Mouse (Mus musculus) common myeloid progenitor, adult 5-6 weeks (primary cell): ENCODE data around the gene Slc16a11. TPM values are rescaled to one million over a fixed set of nuclear protein-coding genes. Genes with fewer than 3 reads are reported as not detected.
"Not testable (repeated sequence)": the region's sequence is repeated elsewhere in the genome, so short reads cannot be mapped to it uniquely, and the experiment has no call there.

Experiments used
- ATAC-seq: replicated peaks from 2 replicates; pipeline ENCODE4 v1.8.0; 2016; ENCODE audit warnings: low read depth, mild to moderate bottlenecking, moderate TSS enrichment, inconsistent platforms; ENCODE audit not compliant: poor library complexity, severe bottlenecking
- total RNA-seq: library from RNA; stranded (forward); fragments of 200-1000, 187-1606 nt; gene quantifications from 2 replicates; pipeline ENCODE4 v1.2.3, GENCODE M21; 2017

Slc16a11 gene
- total RNA-seq = 0.49 and 0.78 TPM in 2 replicates

- no peak for ATAC-seq
Observed at GRCm38 (mm10) chr11:70212423-70212822, at the start of gene Slc16a11. Gene Slc16a11, plus strand, starts transcription at chr11:70212752.

DNA sequence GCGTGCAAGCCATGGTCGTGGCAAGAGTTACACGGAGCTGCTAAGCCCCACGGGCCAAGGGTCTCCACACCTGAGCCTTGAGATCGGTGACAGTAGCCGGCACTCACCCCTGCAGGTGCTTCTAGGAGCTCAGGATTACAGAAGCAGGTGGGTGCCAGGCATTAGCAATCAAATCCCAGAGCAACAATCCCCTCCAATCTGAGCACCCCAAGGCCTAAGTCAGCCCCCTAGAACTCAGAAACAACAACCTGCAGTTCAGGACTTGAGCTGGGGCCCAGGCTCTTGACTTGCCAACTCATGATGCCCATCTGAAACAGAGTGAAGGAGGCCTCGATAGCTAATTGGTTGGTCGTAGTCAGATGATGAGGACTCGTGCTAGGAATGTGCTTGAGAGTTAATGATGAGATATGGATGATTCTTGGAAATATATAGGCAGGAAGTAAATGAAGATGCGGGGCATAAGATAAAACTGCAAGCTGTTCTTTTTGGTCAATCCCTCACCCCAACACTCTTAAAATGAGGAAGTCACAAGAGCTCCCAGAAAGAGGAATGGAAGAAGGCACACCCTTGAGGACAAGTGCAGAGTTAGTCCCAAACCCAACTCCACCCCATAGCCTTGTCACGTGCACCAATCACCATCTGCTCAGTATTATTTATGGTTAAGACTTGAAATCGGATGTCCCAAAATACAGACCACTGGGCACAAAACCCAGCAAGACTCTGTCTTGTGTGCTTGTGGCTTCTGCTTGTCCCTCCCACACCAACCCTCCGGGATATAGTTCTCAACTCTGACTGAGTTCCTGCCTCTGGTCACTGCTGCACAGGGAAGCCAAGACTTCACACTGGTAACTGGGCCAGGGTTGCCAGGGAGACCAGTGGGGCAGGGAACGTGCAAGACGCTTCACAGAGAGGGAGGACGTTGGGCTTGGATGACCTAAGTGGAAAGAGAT, 46.3 kb upstream of the Slc16a11 start:
- peak; percentile 92 for ATAC-seq

DNA sequence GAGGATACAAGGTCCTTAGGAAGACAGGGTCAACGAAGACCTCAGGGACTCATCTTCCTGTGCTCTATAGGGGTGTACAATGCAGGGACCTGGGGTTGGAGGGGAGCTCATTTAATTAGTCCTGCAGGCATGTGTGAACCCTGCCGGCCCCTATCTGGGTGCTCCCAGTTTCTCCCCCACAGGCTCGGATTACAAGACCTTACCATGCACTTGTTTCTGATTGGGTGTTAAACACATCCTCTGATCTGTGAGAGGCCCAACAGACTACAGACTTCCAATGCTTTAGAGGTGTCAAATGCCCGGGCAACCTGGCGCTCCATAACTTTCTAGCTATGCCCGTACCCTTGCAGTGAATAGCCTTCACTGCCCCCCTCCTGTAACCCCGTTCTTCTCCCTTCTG, 44.4 kb upstream of the Slc16a11 start:
- no peak for ATAC-seq

DNA sequence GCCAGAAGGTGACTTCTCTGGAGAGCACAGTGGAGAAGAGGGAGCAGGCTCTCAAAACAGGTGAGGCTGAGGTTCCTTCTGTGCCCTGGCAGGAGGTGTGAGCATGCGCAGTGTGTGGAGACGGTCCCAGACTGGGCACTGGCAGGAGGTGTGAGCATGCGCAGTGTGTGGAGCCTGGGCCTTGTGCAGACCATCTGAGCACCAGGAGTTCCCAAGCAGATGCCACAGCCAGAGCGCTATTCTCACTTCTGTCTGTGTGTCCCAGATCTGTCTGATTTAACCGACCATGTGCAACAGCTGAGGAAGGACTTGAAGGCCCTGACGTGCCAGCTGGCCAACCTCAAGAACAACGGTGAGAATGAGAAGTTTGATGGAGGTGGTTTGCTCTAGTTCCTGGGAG, 43.1 kb upstream of the Slc16a11 start:
- not testable (repeated sequence) for ATAC-seq

- no peak for ATAC-seq
Observed at GRCm38 (mm10) chr11:70170291-70170690, 42.3 kb upstream of the Slc16a11 start.

DNA sequence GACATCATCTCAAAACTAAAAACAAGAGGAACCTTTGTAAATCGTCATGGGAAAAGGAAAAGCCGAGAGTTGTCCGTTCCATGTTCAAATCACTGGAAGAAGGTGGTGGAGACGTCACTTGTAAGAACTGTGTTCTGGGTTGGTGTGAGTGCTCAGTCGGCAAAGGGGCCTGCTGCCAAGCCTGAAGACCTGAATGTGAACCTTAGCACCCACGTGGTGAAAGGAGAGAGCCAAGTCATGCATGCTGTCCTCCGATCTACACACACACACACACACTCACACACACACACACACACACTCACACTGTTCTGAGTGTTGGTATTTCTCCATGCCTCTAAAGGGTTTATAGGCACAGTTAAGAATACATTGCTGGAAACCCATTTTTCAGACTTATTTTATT, 41.4 kb upstream of the Slc16a11 start:
- no peak for ATAC-seq

DNA sequence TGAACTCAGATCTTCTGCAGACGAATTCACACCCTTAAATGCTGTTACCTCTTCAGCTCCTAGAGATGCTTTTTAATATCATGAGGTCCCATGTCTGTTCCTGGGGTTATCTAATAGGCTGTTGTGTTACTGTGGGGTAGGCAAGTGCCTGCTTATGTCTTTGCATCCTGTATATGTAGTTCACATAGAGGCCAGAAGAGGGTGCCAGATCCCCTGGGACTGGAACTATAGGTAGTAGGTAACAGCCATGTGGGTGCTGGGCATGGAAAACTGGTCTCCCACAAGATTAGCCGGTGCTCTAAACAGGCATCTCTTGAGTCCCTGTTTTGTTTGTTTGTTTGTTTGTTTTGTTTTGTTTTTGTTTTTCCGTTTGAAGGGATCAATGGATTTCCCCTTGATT, 40.7 kb upstream of the Slc16a11 start:
- 0 out of 2 replicates have a peak, but pooled peaks have one; percentile 54 for ATAC-seq

GRCm38 (mm10) chr11:70172298-70172697, 40.3 kb upstream of the Slc16a11 start:
- no peak for ATAC-seq

GRCm38 (mm10) chr11:70174491-70174890, 38.1 kb upstream of the Slc16a11 start:
- ATAC-seq = no peak

- ATAC-seq = no peak
Observed at GRCm38 (mm10) chr11:70177647-70178046, 34.9 kb upstream of the Slc16a11 start.

DNA sequence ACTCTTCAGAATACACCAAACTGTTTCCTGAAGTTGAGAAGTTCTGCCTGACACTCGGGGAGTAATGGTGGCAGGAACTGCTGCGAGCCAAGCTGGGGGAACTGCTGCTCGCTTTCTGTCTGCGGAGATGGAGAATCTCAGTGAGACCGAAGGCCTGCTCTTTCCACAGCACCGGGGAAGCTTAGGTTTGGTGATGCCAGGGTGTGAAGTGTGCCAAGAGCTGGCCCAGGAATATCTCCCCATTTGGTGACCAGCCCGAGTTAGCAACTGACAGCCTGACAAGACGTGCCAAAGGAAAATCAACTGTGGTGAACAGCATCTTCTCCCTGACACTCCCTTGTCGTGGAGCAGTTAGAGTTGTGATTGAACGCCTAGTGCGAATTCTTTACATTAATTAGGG, 34.2 kb upstream of the Slc16a11 start:
- ATAC-seq = no peak

GRCm38 (mm10) chr11:70178756-70179155, 33.8 kb upstream of the Slc16a11 start:
- ATAC-seq = no peak

GRCm38 (mm10) chr11:70179401-70179800, 33.2 kb upstream of the Slc16a11 start:
- ATAC-seq = peak; percentile 63

GRCm38 (mm10) chr11:70180496-70180895, 32.1 kb upstream of the Slc16a11 start:
- ATAC-seq = no peak

- peak; percentile 52 for ATAC-seq
Observed at GRCm38 (mm10) chr11:70185120-70185519, 27.4 kb upstream of the Slc16a11 start.

DNA sequence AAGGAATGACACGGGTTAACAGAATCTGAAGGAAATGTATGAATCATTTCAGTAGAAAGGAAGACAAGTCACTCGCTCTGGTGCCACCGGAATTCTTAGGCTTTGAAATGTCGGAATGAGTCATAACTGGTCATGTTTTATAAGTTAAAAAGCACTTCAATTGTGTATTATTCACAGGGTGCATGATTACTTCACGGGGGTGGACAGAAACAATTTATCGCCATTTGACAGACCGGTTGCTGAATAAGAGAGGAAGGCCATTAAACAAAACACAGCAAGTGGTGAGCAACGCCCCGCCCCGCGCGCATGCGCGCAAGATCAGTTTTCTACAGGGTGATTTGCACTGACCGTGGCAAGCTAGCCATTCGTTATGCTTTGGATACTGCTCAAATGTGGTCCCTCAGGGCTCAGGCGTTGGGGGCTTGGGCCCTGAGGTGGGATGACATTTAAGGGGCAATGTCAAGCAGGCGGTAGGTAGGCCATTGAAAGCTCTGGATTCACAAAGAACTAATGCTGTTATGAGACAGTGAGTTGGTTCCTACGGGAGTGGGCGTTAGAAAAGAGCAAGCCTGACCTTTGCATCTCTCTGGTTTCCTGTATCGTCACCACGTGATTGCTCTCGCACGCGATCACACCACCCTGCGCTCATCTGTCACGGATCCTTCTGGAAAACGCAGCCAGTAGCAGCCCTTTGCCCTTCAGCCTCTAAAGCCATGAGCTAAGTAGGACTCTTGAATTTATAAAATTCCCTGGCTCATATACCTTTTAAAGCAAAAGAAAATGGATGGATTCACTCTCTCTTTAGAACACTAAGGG, 23.0 kb upstream of the Slc16a11 start:
- no peak for ATAC-seq

DNA sequence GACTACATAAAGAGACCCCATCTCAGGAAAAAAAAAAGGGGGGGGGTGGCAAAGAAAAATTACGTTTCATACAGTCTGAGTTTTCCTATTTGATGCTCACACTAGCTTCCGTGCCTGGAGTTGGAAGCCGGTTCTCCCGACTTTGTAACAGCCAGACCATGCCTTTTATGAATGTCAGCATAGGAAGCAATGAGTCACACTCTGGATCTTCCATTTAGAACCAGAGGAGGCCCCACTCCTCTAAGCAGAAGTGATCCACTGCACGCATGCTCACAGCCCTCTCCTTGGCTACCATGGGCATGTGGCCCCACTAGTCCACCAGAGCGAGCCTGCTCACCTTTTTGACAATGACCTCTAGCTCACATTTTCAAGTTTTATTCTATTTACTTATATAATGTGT, 21.4 kb upstream of the Slc16a11 start:
- no peak for ATAC-seq

DNA sequence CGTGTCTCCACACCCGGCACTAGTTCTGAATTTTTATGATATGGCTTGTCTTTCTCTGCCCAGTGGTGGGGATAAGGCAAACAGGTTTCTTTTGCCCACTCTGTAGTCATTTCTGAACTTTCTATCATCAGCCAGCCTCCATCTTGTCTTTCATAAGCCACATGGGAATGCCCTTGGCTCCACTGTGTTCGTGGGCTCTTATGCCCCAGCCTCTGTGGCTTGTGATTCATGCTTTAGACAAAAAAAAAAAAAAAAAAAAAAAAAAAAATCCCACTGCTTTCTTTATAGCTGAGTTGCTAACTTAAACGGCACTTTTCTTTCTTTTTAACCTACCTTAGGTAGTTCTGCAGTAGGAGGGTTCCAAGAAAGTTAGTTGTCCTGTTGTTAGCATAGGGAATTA, 20.4 kb upstream of the Slc16a11 start:
- no peak for ATAC-seq

DNA sequence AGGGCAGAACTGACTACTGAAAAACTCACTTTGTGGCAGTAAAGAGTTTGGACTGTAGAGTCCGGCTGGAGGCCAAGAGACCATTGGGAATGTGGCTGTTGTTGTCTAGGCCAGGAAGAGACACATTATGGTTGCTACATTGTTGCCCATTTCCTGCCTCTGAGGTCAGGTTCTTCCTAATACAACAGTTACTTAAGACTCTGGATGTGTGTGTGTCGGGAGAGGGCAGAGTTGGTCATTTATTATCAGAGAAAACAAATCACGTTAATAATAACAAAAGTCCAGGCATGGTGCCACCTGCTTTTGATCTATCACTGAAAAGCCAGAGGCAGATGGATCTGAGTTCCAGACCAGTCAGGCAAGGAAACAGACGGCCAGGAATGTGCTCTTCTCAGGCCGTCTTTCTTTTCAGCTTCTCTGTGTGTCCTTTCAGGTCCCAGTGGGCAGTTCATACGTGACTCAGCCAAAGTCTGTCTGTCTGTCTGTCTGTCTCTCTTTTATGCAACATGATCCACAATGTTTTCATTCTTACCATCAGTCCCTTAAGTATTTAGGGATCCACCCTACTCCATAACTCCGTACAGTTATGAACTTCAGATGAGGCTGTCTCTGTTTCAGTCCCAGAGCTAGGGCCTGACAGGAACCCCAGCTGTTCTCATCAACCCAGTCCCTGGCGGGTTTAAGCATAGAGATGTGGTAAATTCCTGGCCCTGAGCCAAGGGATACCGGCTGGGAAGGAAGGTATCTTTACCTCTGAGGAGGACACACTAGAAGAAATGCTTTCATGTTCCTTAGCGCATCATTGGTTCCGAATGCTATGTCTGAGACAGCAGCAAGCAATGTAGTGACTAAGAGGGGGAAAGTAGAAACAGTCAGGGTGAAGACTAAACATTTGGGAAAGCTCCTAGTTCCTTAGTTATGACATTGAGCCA, 18.9 kb upstream of the Slc16a11 start:
- no peak for ATAC-seq

GRCm38 (mm10) chr11:70198332-70198731, 14.2 kb upstream of the Slc16a11 start:
- ATAC-seq = peak; percentile 34
